Mouse (Mus musculus) mature B cell (primary cell): ENCODE results near the gene Gm16223.

ENCODE experiments used
- in situ Hi-C: fragments of 300-500 bp; cut with MboI; formaldehyde crosslinking; loops from 2 replicates; pipeline ENCODE4 v1.14.3; 2019

Gm16223 gene

GRCm38 (mm10) chr5:42224840-42225239, 157.1 kb downstream of the Gm16223 start:
- in situ Hi-C loops, result no loop called here

- in situ Hi-C loops, result no loop called here
Measured at GRCm38 (mm10) chr5:42228631-42229030, 160.9 kb downstream of the Gm16223 start.

- in situ Hi-C loops, result no loop called here
Measured at GRCm38 (mm10) chr5:42239291-42239690, 171.5 kb downstream of the Gm16223 start.

GRCm38 (mm10) chr5:42239806-42240205, 172.0 kb downstream of the Gm16223 start:
- in situ Hi-C loops, result no loop called here

GRCm38 (mm10) chr5:42250376-42250775, 182.6 kb downstream of the Gm16223 start:
- in situ Hi-C loops, result no loop called here
